Mouse (Mus musculus) bone marrow, adult 2 months (tissue): ENCODE results near the gene Galnt16.

Experiments used
- CTCF ChIP-seq: fragments of 200-500 bp; IDR thresholded peaks from 2 replicates; pipeline ENCODE4 v1.5.1; 2011; ENCODE audit warnings: low read length, control low read depth; ENCODE audit not compliant: control insufficient read depth, insufficient read depth
- POLR2A ChIP-seq: fragments of 200-500 bp; IDR thresholded peaks from 2 replicates; pipeline ENCODE4 v1.6.1; 2011; ENCODE audit warnings: low read depth, mild to moderate bottlenecking, control low read depth, low read length, borderline replicate concordance; ENCODE audit not compliant: control insufficient read depth

GRCm38 (mm10) chr12:80493311-80493710 lies 24.8 kb upstream of the Galnt16 start:
- no peak for TF ChIP-seq POLR2A
- no peak for TF ChIP-seq CTCF
